Mouse (Mus musculus): ENCODE data around the gene Zcchc4. TPM values are rescaled to one million over a fixed set of nuclear protein-coding genes. Genes with fewer than 3 reads are reported as not detected.

The Zcchc4 gene
- polyA plus RNA-seq (2015; fragmentation: Nextera tagmentation; extraction: Ambion mirVana) = 10.5 and 11.2 TPM in 2 replicates

DNA sequence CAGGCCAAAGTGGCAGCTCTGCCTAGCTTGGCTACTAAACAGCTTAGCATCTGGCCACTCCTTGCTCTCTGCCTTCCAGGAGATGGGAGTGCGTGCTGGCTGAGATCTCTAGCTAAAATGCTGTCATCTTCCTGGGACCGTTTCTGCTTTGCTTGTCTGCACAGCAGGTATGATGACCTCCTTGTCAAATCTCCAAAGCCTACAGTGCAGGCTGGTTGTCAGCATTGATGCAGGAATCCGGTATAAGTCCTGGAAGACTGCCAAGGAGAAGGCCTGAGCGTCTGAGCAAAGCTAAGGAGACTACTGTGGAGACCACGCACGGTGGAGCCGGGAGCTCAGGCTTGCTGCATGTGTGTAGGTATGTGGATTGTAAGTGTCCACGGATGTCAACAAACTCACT lies at the start of gene Zcchc4:
Gene Zcchc4 (plus strand): TSS at position 173 of the 400 bp plus-strand sequence.
- H3K4me2 ChIP-seq (ENCODE audit: low read depth, low read length) = no peak within 1 kb of the TSS
- peaks cover 3% of the 10 kb centered on the region; the same call in 1 of the 2 replicates for H3K36me3 ChIP-seq (ENCODE audit: control insufficient read depth, insufficient read depth)
- no peak; the same call in 1 of the 2 replicates for ATAC-seq (replicated peaks; ENCODE audit: extremely low read depth, insufficient read depth, low FRiP score)
- H3K27ac ChIP-seq (ENCODE audit: low read length) = no peak within 1 kb of the TSS
- H3K9ac ChIP-seq (ENCODE audit: low read length) = no peak within 1 kb of the TSS
- no peaks in the 10 kb centered on the region for H3K4me1 ChIP-seq (ENCODE audit: control insufficient read depth, insufficient read depth, low read length)
- H3K27me3 ChIP-seq (ENCODE audit: control insufficient read depth, insufficient read depth, low read length) = no peaks in the 10 kb centered on the region
- WGBS = 47% methylated on average over 8 of the region's 8 CpGs
- no peak within 1 kb of the TSS for H3K4me3 ChIP-seq (ENCODE audit: low read length)
- H3K9me3 ChIP-seq (replicated peaks; ENCODE audit: control insufficient read depth, low read length) = no peaks in the 10 kb centered on the region

DNA sequence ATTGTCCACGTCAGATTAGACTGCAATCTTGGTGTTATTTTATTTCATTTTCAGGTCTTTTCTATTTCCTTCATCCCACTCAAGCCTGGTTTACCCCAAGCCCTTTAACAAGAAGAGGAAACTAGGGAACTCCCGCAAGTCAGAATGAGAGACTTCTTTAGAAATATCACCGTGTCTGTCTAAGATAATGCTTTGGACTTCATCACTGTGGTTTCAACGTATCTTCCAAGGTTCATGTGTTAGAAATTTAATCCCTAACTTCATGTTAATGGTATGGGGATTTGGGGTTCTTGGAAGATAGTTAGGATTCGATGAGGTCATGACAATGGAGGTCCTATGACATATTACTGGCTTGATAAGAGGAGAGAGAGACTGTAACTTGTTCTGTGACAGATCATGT lies 47.5 kb upstream of the Zcchc4 start:
- Histone ChIP-seq H3K4me3 (ENCODE audit: low read length) (no peak overlapping the region), H3K36me3 (ENCODE audit: control insufficient read depth, insufficient read depth) (no peaks in the 10 kb centered on the region), H3K27me3 (ENCODE audit: control insufficient read depth, insufficient read depth, low read length) (0 out of 2 replicates have a peak, but pooled peaks cover 2% of the 10 kb centered on the region), H3K9me3 (replicated peaks; ENCODE audit: control insufficient read depth, low read length) (no peaks in the 10 kb centered on the region), H3K27ac (ENCODE audit: low read length) (no peak overlapping the region), H3K4me2 (ENCODE audit: low read depth, low read length) (no peak overlapping the region), H3K9ac (ENCODE audit: low read length) (no peak overlapping the region), H3K4me1 (ENCODE audit: control insufficient read depth, insufficient read depth, low read length) (no peaks in the 10 kb centered on the region)
- no peak for ATAC-seq (replicated peaks; ENCODE audit: extremely low read depth, insufficient read depth, low FRiP score)
- 75% methylated on average over 5 of the region's 5 CpGs for WGBS

DNA sequence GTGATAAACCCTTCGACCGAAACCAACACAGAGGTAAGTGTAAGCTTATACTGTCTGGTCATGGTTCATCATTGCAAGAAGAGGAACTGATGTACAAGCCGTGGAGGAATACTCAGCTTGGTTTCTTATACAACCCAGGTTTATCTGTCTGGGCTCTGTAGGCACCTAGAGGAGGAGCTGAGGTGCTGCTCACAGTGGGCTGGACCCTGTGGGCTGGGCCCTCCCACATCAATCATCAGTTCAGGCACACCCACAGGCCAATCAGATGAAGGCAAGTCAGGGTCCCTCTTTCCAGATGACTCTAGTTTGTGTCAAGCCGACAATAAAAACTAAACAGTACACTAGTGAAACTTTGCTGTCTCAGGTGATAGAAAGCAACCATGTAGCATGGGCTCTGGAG lies 42.4 kb upstream of the Zcchc4 start:
- H3K4me2 ChIP-seq (ENCODE audit: low read depth, low read length) = no peak overlapping the region
- H3K4me3 ChIP-seq (ENCODE audit: low read length) = no peak overlapping the region
- H3K27ac ChIP-seq (ENCODE audit: low read length) = no peak overlapping the region
- no peaks in the 10 kb centered on the region for H3K9me3 ChIP-seq (replicated peaks; ENCODE audit: control insufficient read depth, low read length)
- no peaks in the 10 kb centered on the region for H3K36me3 ChIP-seq (ENCODE audit: control insufficient read depth, insufficient read depth)
- WGBS = 59% methylated on average over 4 of the region's 4 CpGs
- no peak overlapping the region for H3K9ac ChIP-seq (ENCODE audit: low read length)
- ATAC-seq (replicated peaks; ENCODE audit: extremely low read depth, insufficient read depth, low FRiP score) = no peak
- H3K4me1 ChIP-seq (ENCODE audit: control insufficient read depth, insufficient read depth, low read length) = no peaks in the 10 kb centered on the region
- 0 out of 2 replicates have a peak, but pooled peaks cover 2% of the 10 kb centered on the region for H3K27me3 ChIP-seq (ENCODE audit: control insufficient read depth, insufficient read depth, low read length)

- Histone ChIP-seq H3K36me3 (ENCODE audit: control insufficient read depth, insufficient read depth) (no peaks in the 10 kb centered on the region), H3K4me3 (ENCODE audit: low read length) (no peak overlapping the region), H3K27ac (ENCODE audit: low read length) (no peak overlapping the region), H3K9me3 (replicated peaks; ENCODE audit: control insufficient read depth, low read length) (no peaks in the 10 kb centered on the region), H3K9ac (ENCODE audit: low read length) (no peak overlapping the region), H3K27me3 (ENCODE audit: control insufficient read depth, insufficient read depth, low read length) (no peaks in the 10 kb centered on the region), H3K4me2 (ENCODE audit: low read depth, low read length) (no peak overlapping the region), H3K4me1 (ENCODE audit: control insufficient read depth, insufficient read depth, low read length) (no peaks in the 10 kb centered on the region)
- WGBS = 71% methylated on average over 3 of the region's 3 CpGs
- ATAC-seq (replicated peaks; ENCODE audit: extremely low read depth, insufficient read depth, low FRiP score) = no peak
These were observed 39.2 kb upstream of the Zcchc4 start for GRCm38 (mm10) chr5:52736046-52736445.

- Histone ChIP-seq H3K9me3 (replicated peaks; ENCODE audit: control insufficient read depth, low read length) (no peaks in the 10 kb centered on the region), H3K9ac (ENCODE audit: low read length) (peak within 1 kb of the TSS; percentile 88), H3K27ac (ENCODE audit: low read length) (peak within 1 kb of the TSS; percentile 86), H3K4me3 (ENCODE audit: low read length) (peak within 1 kb of the TSS; percentile 91), H3K27me3 (ENCODE audit: control insufficient read depth, insufficient read depth, low read length) (no peaks in the 10 kb centered on the region), H3K4me1 (ENCODE audit: control insufficient read depth, insufficient read depth, low read length) (peaks cover 8% of the 10 kb centered on the region), H3K4me2 (ENCODE audit: low read depth, low read length) (peak within 1 kb of the TSS; percentile 81), H3K36me3 (ENCODE audit: control insufficient read depth, insufficient read depth) (no peaks in the 10 kb centered on the region)
- 0% methylated on average over 65 of the region's 75 CpGs for whole genome bisulfite sequencing
- peak; percentile 93 for ATAC-seq (replicated peaks; ENCODE audit: extremely low read depth, insufficient read depth, low FRiP score)
These were observed 33.7 kb upstream of the Zcchc4 start, which contains the start of gene Pi4k2b for GRCm38 (mm10) chr5:52741391-52742111. Gene Pi4k2b (plus strand): TSS chr5:52741574.

- Histone ChIP-seq H3K9ac (ENCODE audit: low read length) (peak overlapping the region; percentile 88), H3K4me1 (ENCODE audit: control insufficient read depth, insufficient read depth, low read length) (peaks cover 8% of the 10 kb centered on the region), H3K9me3 (replicated peaks; ENCODE audit: control insufficient read depth, low read length) (no peaks in the 10 kb centered on the region), H3K27me3 (ENCODE audit: control insufficient read depth, insufficient read depth, low read length) (no peaks in the 10 kb centered on the region), H3K4me2 (ENCODE audit: low read depth, low read length) (peak overlapping the region; percentile 81), H3K4me3 (ENCODE audit: low read length) (peak overlapping the region; percentile 91), H3K36me3 (ENCODE audit: control insufficient read depth, insufficient read depth) (no peaks in the 10 kb centered on the region), H3K27ac (ENCODE audit: low read length) (peak overlapping the region; percentile 86)
- ATAC-seq (replicated peaks; ENCODE audit: extremely low read depth, insufficient read depth, low FRiP score) = peak; percentile 41; the same call in 1 of the 2 replicates
- WGBS = 3% methylated on average over 17 of the region's 17 CpGs
These were observed 32.9 kb upstream of the Zcchc4 start for GRCm38 (mm10) chr5:52742112-52742813.

- ATAC-seq (replicated peaks; ENCODE audit: extremely low read depth, insufficient read depth, low FRiP score) = no peak
- 59% methylated on average over 4 of the region's 4 CpGs for WGBS
- Histone ChIP-seq H3K4me1 (ENCODE audit: control insufficient read depth, insufficient read depth, low read length) (peaks cover 8% of the 10 kb centered on the region), H3K27me3 (ENCODE audit: control insufficient read depth, insufficient read depth, low read length) (no peaks in the 10 kb centered on the region), H3K27ac (ENCODE audit: low read length) (no peak overlapping the region), H3K9ac (ENCODE audit: low read length) (no peak overlapping the region), H3K4me2 (ENCODE audit: low read depth, low read length) (peak overlapping the region; percentile 81), H3K4me3 (ENCODE audit: low read length) (no peak overlapping the region; the same call in 1 of the 2 replicates), H3K36me3 (ENCODE audit: control insufficient read depth, insufficient read depth) (no peaks in the 10 kb centered on the region), H3K9me3 (replicated peaks; ENCODE audit: control insufficient read depth, low read length) (no peaks in the 10 kb centered on the region)
These were observed 32.0 kb upstream of the Zcchc4 start for GRCm38 (mm10) chr5:52743231-52743630.

DNA sequence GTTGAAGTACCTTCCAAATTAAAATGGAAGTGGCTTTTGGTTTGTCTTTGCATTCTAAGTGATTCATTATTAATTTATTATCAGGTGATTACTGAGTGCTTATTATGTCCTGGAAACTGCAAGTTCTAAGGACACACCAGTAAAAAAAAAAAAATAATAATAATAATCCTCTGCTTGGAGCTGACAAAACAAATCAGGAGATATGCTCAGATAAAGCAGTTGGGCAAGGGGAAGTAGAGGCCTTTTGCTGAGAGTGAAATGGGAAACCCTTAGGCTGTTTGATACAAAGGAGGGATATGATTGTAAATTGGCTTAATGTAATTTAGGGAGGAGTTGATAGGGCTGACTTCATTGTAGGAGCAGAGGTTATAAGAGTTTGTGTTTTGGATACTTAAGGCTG lies 28.3 kb upstream of the Zcchc4 start:
- Histone ChIP-seq H3K4me1 (ENCODE audit: control insufficient read depth, insufficient read depth, low read length) (peaks cover 8% of the 10 kb centered on the region), H3K27ac (ENCODE audit: low read length) (no peak overlapping the region), H3K4me3 (ENCODE audit: low read length) (no peak overlapping the region), H3K36me3 (ENCODE audit: control insufficient read depth, insufficient read depth) (no peaks in the 10 kb centered on the region), H3K27me3 (ENCODE audit: control insufficient read depth, insufficient read depth, low read length) (no peaks in the 10 kb centered on the region), H3K9ac (ENCODE audit: low read length) (no peak overlapping the region), H3K9me3 (replicated peaks; ENCODE audit: control insufficient read depth, low read length) (no peaks in the 10 kb centered on the region), H3K4me2 (ENCODE audit: low read depth, low read length) (no peak overlapping the region)
- ATAC-seq (replicated peaks; ENCODE audit: extremely low read depth, insufficient read depth, low FRiP score) = no peak

DNA sequence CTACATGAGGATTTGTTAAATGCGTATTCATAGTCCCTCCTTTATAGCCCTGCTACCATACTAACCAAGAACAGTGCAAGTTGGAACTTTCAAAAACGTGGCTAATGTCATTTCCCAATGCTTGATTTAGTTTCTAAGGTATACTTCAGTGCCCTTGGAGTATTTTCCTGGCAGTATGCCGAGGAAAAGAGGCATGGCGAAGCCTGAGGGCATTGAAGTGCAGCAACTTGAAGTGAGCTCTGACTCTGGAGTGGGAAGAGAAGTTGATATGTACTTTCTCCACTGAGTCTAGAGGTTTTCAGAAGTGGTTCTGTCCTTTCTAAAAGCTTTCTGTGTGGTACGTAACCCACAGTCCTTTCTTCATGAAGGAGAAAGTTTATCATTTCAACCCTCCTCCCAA lies 26.5 kb upstream of the Zcchc4 start:
- ATAC-seq (replicated peaks; ENCODE audit: extremely low read depth, insufficient read depth, low FRiP score) = no peak
- Histone ChIP-seq H3K9me3 (replicated peaks; ENCODE audit: control insufficient read depth, low read length) (no peaks in the 10 kb centered on the region), H3K9ac (ENCODE audit: low read length) (no peak overlapping the region), H3K27ac (ENCODE audit: low read length) (no peak overlapping the region), H3K4me3 (ENCODE audit: low read length) (no peak overlapping the region), H3K4me2 (ENCODE audit: low read depth, low read length) (no peak overlapping the region), H3K27me3 (ENCODE audit: control insufficient read depth, insufficient read depth, low read length) (no peaks in the 10 kb centered on the region), H3K4me1 (ENCODE audit: control insufficient read depth, insufficient read depth, low read length) (no peaks in the 10 kb centered on the region), H3K36me3 (ENCODE audit: control insufficient read depth, insufficient read depth) (peaks cover 6% of the 10 kb centered on the region; the same call in 1 of the 2 replicates)
- WGBS = 71% methylated on average over 5 of the region's 5 CpGs
